Mouse (Mus musculus) G1E (cell line): ENCODE data around the gene Galnt6. TPM values are rescaled to one million over a fixed set of nuclear protein-coding genes. Genes with fewer than 3 reads are reported as not detected.

Source experiments
- ATAC-seq: 2 replicates; pipeline ENCODE4 v1.8.0; 2016; ENCODE audit warnings: mild to moderate bottlenecking; ENCODE audit not compliant: insufficient number of reproducible peaks, poor library complexity, low FRiP score, severe bottlenecking; ENCODE audit errors: extremely low read depth
- DNase-seq: peaks from one replicate; pipeline ENCODE4 v3.0.0; 2012; ENCODE audit warnings: low spot score
- H3K27me3 ChIP-seq: 2 replicates; pipeline ENCODE4 v1.6.1; 2012; ENCODE audit warnings: mild to moderate bottlenecking, low read length, inconsistent platforms; ENCODE audit not compliant: insufficient read depth
- H3K36me3 ChIP-seq: replicated peaks from 2 replicates; pipeline ENCODE3; 2012; ENCODE audit warnings: mild to moderate bottlenecking, inconsistent platforms
- H3K4me1 ChIP-seq: 2 replicates; pipeline ENCODE4 v1.6.1; 2012; ENCODE audit warnings: low read depth, low read length, inconsistent platforms, mixed read lengths; ENCODE audit not compliant: insufficient read depth
- H3K4me3 ChIP-seq: 2 replicates; pipeline ENCODE4 v1.5.1; 2012; ENCODE audit warnings: low read depth, mild to moderate bottlenecking, inconsistent platforms, low read length, moderate library complexity, mixed read lengths
- H3K9me3 ChIP-seq: replicated peaks from 2 replicates; pipeline ENCODE4 v1.6.1; 2012; ENCODE audit warnings: inconsistent platforms
- CTCF ChIP-seq: IDR thresholded peaks from 2 replicates; pipeline ENCODE4 v1.5.1; 2012; ENCODE audit warnings: low read depth, low read length, inconsistent platforms, mixed read lengths
- GATA1 ChIP-seq: IDR thresholded peaks from 2 replicates; pipeline ENCODE4 v1.6.1; 2012; ENCODE audit warnings: borderline replicate concordance, low read length, inconsistent platforms, mixed read lengths
- GATA2 ChIP-seq: IDR thresholded peaks from 2 replicates; pipeline ENCODE4 v1.6.1; 2012; ENCODE audit warnings: low read depth, low read length, inconsistent platforms, borderline replicate concordance
- POLR2AphosphoS5 ChIP-seq: IDR thresholded peaks from 2 replicates; pipeline ENCODE4 v1.6.1; 2012; ENCODE audit warnings: low read depth, low read length, inconsistent platforms; ENCODE audit not compliant: insufficient replicate concordance
- TAL1 ChIP-seq: conservative IDR thresholded peaks from 2 replicates; pipeline ENCODE4 v1.6.1; 2012; ENCODE audit warnings: low read depth, low read length, inconsistent platforms, mixed read lengths
- polyA plus RNA-seq: library from polyadenylated mRNA; stranded (reverse); fragments of >175 nt; gene quantifications from 2 replicates; pipeline ENCODE4 v1.2.3, GENCODE M21; 2012
- total RNA-seq, 2 experiments: library from RNA; stranded (forward) in 1 of 2; stranded (reverse) in 1 of 2; fragments of 200-1000 nt in 1 of 2; fragments of >200 nt in 1 of 2; fragmentation: Nextera tagmentation in 1 of 2; gene quantifications; 2 replicates each; pipeline ENCODE4 v1.2.3; 2014 to 2017

Galnt6 gene
- total and polyA plus RNA-seq, 3 experiments = 0.02 to 0.05 TPM; not detected in 1

- DNase-seq = no peak
- no peak within 1 kb of the TSS for H3K4me3 ChIP-seq
- H3K4me1 ChIP-seq = no peaks in the 10 kb centered on the region
- ATAC-seq = no peak
- H3K36me3 ChIP-seq = no peaks in the 10 kb centered on the region
- H3K9me3 ChIP-seq = peaks cover 48% of the 10 kb centered on the region
- H3K27me3 ChIP-seq = peaks cover 2% of the 10 kb centered on the region; the same call in 1 of the 2 replicates
- TF ChIP-seq POLR2AphosphoS5 = no peak
- TF ChIP-seq TAL1 = no peak
- TF ChIP-seq GATA1 = no peak
- TF ChIP-seq GATA2 = no peak
Observed at GRCm38 (mm10) chr15:100761419-100762185, 32.4 kb upstream of the Galnt6 start, which contains the start of gene Slc4a8. Gene Slc4a8, plus strand, starts transcription at chr15:100761747.

- Histone ChIP-seq H3K9me3 (peaks cover 48% of the 10 kb centered on the region), H3K27me3 (peaks cover 2% of the 10 kb centered on the region; the same call in 1 of the 2 replicates), H3K4me1 (no peaks in the 10 kb centered on the region), H3K4me3 (no peak overlapping the region), H3K36me3 (no peaks in the 10 kb centered on the region)
- ATAC-seq = no peak
- TF ChIP-seq GATA1 = no peak
- no peak for TF ChIP-seq TAL1
- no peak for TF ChIP-seq GATA2
- TF ChIP-seq CTCF = no peak
- no peak for TF ChIP-seq POLR2AphosphoS5
- no peak for DNase-seq
Observed at GRCm38 (mm10) chr15:100761036-100761418, 31.9 kb upstream of the Galnt6 start.

- H3K4me3 ChIP-seq = no peak overlapping the region
- no peak for ATAC-seq
- TF ChIP-seq GATA2 = no peak
- no peak for TF ChIP-seq TAL1
- no peak for TF ChIP-seq GATA1
- no peak for TF ChIP-seq CTCF
- no peak for TF ChIP-seq POLR2AphosphoS5
- H3K9me3 ChIP-seq = peaks cover 43% of the 10 kb centered on the region
- DNase-seq = no peak
- H3K4me1 ChIP-seq = no peaks in the 10 kb centered on the region
- H3K27me3 ChIP-seq = peaks cover 2% of the 10 kb centered on the region; the same call in 1 of the 2 replicates
- H3K36me3 ChIP-seq = no peaks in the 10 kb centered on the region
Observed at GRCm38 (mm10) chr15:100759286-100759685, 30.1 kb upstream of the Galnt6 start.

GRCm38 (mm10) chr15:100757527-100757978 is 28.4 kb upstream of the Galnt6 start:
- Histone ChIP-seq H3K4me3 (no peak overlapping the region), H3K36me3 (no peaks in the 10 kb centered on the region), H3K9me3 (peaks cover 29% of the 10 kb centered on the region), H3K4me1 (no peaks in the 10 kb centered on the region), H3K27me3 (peaks cover 2% of the 10 kb centered on the region; the same call in 1 of the 2 replicates)
- TF ChIP-seq GATA2 (no peak), GATA1 (no peak), TAL1 (no peak), CTCF (no peak), POLR2AphosphoS5 (no peak)
- ATAC-seq (no peak), DNase-seq (no peak)

- Histone ChIP-seq H3K36me3 (no peaks in the 10 kb centered on the region), H3K27me3 (no peaks in the 10 kb centered on the region), H3K4me3 (no peak overlapping the region; the same call in 1 of the 2 replicates), H3K4me1 (no peaks in the 10 kb centered on the region), H3K9me3 (peaks cover 19% of the 10 kb centered on the region)
- no peak for TF ChIP-seq CTCF
- TF ChIP-seq GATA1 = no peak
- no peak for TF ChIP-seq POLR2AphosphoS5
- no peak for TF ChIP-seq GATA2
- no peak for TF ChIP-seq TAL1
- DNase-seq (no peak), ATAC-seq (no peak)
Observed at GRCm38 (mm10) chr15:100755881-100756624, 26.9 kb upstream of the Galnt6 start.

- Histone ChIP-seq H3K4me1 (no peaks in the 10 kb centered on the region), H3K4me3 (no peak overlapping the region), H3K9me3 (peaks cover 17% of the 10 kb centered on the region), H3K27me3 (no peaks in the 10 kb centered on the region), H3K36me3 (no peaks in the 10 kb centered on the region)
- DNase-seq (no peak), ATAC-seq (no peak)
- TF ChIP-seq TAL1 (no peak), GATA2 (no peak), POLR2AphosphoS5 (no peak), GATA1 (no peak), CTCF (no peak)
Observed at GRCm38 (mm10) chr15:100755498-100755859, 26.3 kb upstream of the Galnt6 start.
